Comparison of ENCODE assay signal across 8 mouse cellular contexts in the genomic region with DNA sequence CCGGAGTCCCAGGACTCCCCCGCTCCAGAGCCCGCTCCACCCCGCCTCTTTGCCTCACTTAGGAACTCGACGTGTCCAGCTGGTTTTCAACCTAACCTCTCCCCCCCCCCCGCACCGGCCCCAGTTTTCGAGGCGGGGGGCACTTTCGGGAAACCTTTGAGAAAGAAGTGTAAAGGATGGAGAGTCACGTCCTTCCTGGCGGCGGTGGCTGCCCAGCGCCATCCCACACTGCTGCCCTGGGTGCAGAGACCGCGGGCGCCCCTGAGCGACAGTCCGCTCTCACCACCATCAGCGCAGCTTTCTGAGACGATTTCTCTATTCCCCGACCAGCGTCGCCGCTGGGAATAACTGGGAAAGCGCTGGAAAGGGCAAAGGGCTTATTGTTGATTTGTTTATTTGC. TPM values are rescaled to one million over a fixed set of nuclear protein-coding genes. Genes with fewer than 3 reads are reported as not detected.
DNase-seq lines count a peak whose midpoint lies in the region; ATAC-seq and TF ChIP-seq lines count a peak whose summit lies in the region.

No protein-coding gene starts in this region.

- no peak overlapping the region for H3K27ac ChIP-seq in forebrain, postnatal 0 days (ENCODE audit: low read depth, low read length)
- H3K27ac ChIP-seq in intestine, embryonic 14.5 days (ENCODE audit: low read depth): peak overlapping the region; percentile 91
- no peak overlapping the region for H3K27ac ChIP-seq in liver, embryonic 14.5 days
- H3K27ac ChIP-seq in neural tube, embryonic 14.5 days (ENCODE audit: low read depth, low read length): no peak overlapping the region

- H3K27me3 ChIP-seq in forebrain, postnatal 0 days (ENCODE audit: insufficient read depth, low read length): peaks cover 90% of the 10 kb centered on the region
- H3K27me3 ChIP-seq in intestine, embryonic 14.5 days (replicated peaks; ENCODE audit: control insufficient read depth, insufficient read depth, low read length): peaks cover 25% of the 10 kb centered on the region
- H3K27me3 ChIP-seq in liver, embryonic 14.5 days (ENCODE audit: control insufficient read depth, insufficient read depth, low read length): peaks cover 84% of the 10 kb centered on the region
- peaks cover 39% of the 10 kb centered on the region for H3K27me3 ChIP-seq in neural tube, embryonic 14.5 days (ENCODE audit: control insufficient read depth, insufficient read depth, low read length)

- no peak for ATAC-seq in forebrain, postnatal 0 days
- no peak for ATAC-seq in intestine, embryonic 14.5 days (replicated peaks; ENCODE audit: low FRiP score, low TSS enrichment, low read depth)
- no peak for ATAC-seq in liver, embryonic 14.5 days (ENCODE audit: insufficient read depth)
- no peak for ATAC-seq in neural tube, embryonic 14.5 days (ENCODE audit: low read depth)

- H3K4me1 ChIP-seq in forebrain, postnatal 0 days (ENCODE audit: insufficient read depth): peaks cover 4% of the 10 kb centered on the region; the same call in 1 of the 2 replicates
- no peaks in the 10 kb centered on the region for H3K4me1 ChIP-seq in intestine, embryonic 14.5 days (replicated peaks; ENCODE audit: control insufficient read depth, insufficient read depth, low read length)
- H3K4me1 ChIP-seq in liver, embryonic 14.5 days (replicated peaks; ENCODE audit: control insufficient read depth in 2 of 2, insufficient read depth in 2 of 2, low read length in 1 of 2): no peaks in the 10 kb centered on the region
- peaks cover 18% of the 10 kb centered on the region; the same call in 1 of the 2 replicates for H3K4me1 ChIP-seq in neural tube, embryonic 14.5 days (ENCODE audit: control insufficient read depth, insufficient read depth, low read length)

- 3% methylated on average over 27 of the region's 27 CpGs for WGBS in forebrain, postnatal 0 days
- WGBS in intestine, embryonic 14.5 days: 0% methylated on average over 26 of the region's 27 CpGs
- under 1% methylated on average over 26 of the region's 27 CpGs for WGBS in liver, embryonic 14.5 days (ENCODE audit: insufficient replicate concordance)
- under 1% methylated on average over 26 of the region's 27 CpGs for WGBS in neural tube, embryonic 14.5 days

- H3K36me3 ChIP-seq in forebrain, postnatal 0 days (ENCODE audit: insufficient read depth): no peaks in the 10 kb centered on the region
- H3K36me3 ChIP-seq in intestine, embryonic 14.5 days (ENCODE audit: control insufficient read depth, insufficient read depth, low read length): peaks cover 9% of the 10 kb centered on the region; the same call in 1 of the 2 replicates
- no peaks in the 10 kb centered on the region for H3K36me3 ChIP-seq in liver, embryonic 14.5 days (replicated peaks; ENCODE audit: control insufficient read depth, insufficient read depth, low read depth)
- H3K36me3 ChIP-seq in neural tube, embryonic 14.5 days (ENCODE audit: control insufficient read depth, insufficient read depth, low read length): no peaks in the 10 kb centered on the region

- no peak overlapping the region for H3K9ac ChIP-seq in forebrain, postnatal 0 days
- H3K9ac ChIP-seq in intestine, embryonic 14.5 days (ENCODE audit: low read length): peak overlapping the region; percentile 86
- no peak overlapping the region for H3K9ac ChIP-seq in liver, embryonic 14.5 days (replicated peaks)
- H3K9ac ChIP-seq in neural tube, embryonic 14.5 days (replicated peaks; ENCODE audit: low read depth, low read length): no peak overlapping the region

- no peaks in the 10 kb centered on the region for H3K9me3 ChIP-seq in forebrain, postnatal 0 days (ENCODE audit: low read length)
- H3K9me3 ChIP-seq in intestine, embryonic 14.5 days (ENCODE audit: control insufficient read depth, low read length): no peaks in the 10 kb centered on the region
- no peaks in the 10 kb centered on the region for H3K9me3 ChIP-seq in liver, embryonic 14.5 days (ENCODE audit: control insufficient read depth, low read length)
- H3K9me3 ChIP-seq in neural tube, embryonic 14.5 days (ENCODE audit: control insufficient read depth, low read length): no peaks in the 10 kb centered on the region

- TF ChIP-seq EP300 in liver, embryonic 14.5 days (IDR thresholded peaks at IDR 0.05; ENCODE audit: low read depth): no peak

- H3K4me2 ChIP-seq in forebrain, postnatal 0 days (ENCODE audit: low read depth): peak overlapping the region; percentile 88
- H3K4me2 ChIP-seq in intestine, embryonic 14.5 days (ENCODE audit: low read length): peak overlapping the region; percentile 73
- peak overlapping the region; percentile 67 for H3K4me2 ChIP-seq in liver, embryonic 14.5 days (ENCODE audit: low read depth)
- H3K4me2 ChIP-seq in neural tube, embryonic 14.5 days (ENCODE audit: low read depth, low read length): peak overlapping the region; percentile 89

- peak; percentile 35; the same call in 1 of the 2 replicates for TF ChIP-seq CTCF in forebrain, postnatal 0 days (IDR thresholded peaks at IDR 0.05; ENCODE audit: low read depth)
- peak; percentile 31; the same call in 1 of the 2 replicates for TF ChIP-seq CTCF in liver, embryonic 14.5 days (IDR thresholded peaks at IDR 0.05; ENCODE audit: low read depth)

- H3K4me3 ChIP-seq in forebrain, postnatal 0 days (ENCODE audit: low read depth, low read length): peak overlapping the region; percentile 53
- H3K4me3 ChIP-seq in intestine, embryonic 14.5 days (ENCODE audit: low read depth, low read length): peak overlapping the region; percentile 60
- peak overlapping the region; percentile 1 to 47; a peak in 2 of 4 replicates for H3K4me3 ChIP-seq in liver, embryonic 14.5 days (ENCODE audit: insufficient read depth in 1 of 2, low read depth in 2 of 2, low read length in 2 of 2)
- peak overlapping the region; percentile 54 for H3K4me3 ChIP-seq in neural tube, embryonic 14.5 days (ENCODE audit: low read depth, low read length)

- peak; percentile 48 for DNase-seq in adrenal gland, adult 2 months
- DNase-seq in adrenal gland, postnatal 4 days (ENCODE audit: low spot score in 2 of 2): no peak
- no peak for DNase-seq in forebrain, postnatal 0 days
- DNase-seq in intestine, embryonic 14.5 days (ENCODE audit: low spot score): peak; percentile 83
- no peak for DNase-seq in liver, embryonic 14.5 days (ENCODE audit: low read depth in 3 of 3, low spot score in 3 of 3)
- DNase-seq in layer of hippocampus, adult 18-20 months (ENCODE audit: low spot score in 2 of 2): no peak
- DNase-seq in frontal cortex, postnatal 36 days (ENCODE audit: low spot score in 2 of 2): no peak

RNA-seq across cellular contexts. Expression of gene Bmp4, which starts 1.8 kb away (rescaled TPM):
- total RNA-seq in adrenal gland, adult 2 months (2021): 10 to 100 TPM; 12.3 to 15.5 TPM
- 22.0 and 23.5 TPM in 2 replicates for polyA plus RNA-seq in adrenal gland, adult 2 months (2012; rRNA removed)
- 10 to 100 TPM in 1 of 2 experiments, 1 to 10 TPM in 1; 8.4 to 11.4 TPM for total RNA-seq in adrenal gland, postnatal 4 days (2021)
- 4.8 and 5.5 TPM in 2 replicates for total RNA-seq in forebrain, postnatal 0 days (2014; rRNA removed)
- 1.9 and 4.2 TPM in 2 replicates for polyA plus RNA-seq in forebrain, postnatal 0 days (2015; fragmentation: Nextera tagmentation; extraction: Ambion mirVana)
- polyA plus RNA-seq in intestine, embryonic 14.5 days (2014; fragmentation: Nextera tagmentation; extraction: Ambion mirVana): 62.9 and 71.5 TPM in 2 replicates
- 0.68 and 2.9 TPM in 2 replicates for polyA plus RNA-seq in liver, embryonic 14.5 days (2012; rRNA removed)
- polyA plus RNA-seq in liver, embryonic 14.5 days (2014; fragmentation: Nextera tagmentation; extraction: Ambion mirVana): 0.43 and 1.0 TPM in 2 replicates
- 2.2 and 4.3 TPM in 2 replicates for polyA plus RNA-seq in neural tube, embryonic 14.5 days (2014; fragmentation: Nextera tagmentation; extraction: Ambion mirVana)
- 1 to 10 TPM; 1.2 to 3.0 TPM for total RNA-seq in layer of hippocampus, adult 18-20 months (2021)

RNA-seq across cellular contexts. Expression of gene Gm15217, which starts 9.4 kb away (rescaled TPM):
- total RNA-seq in adrenal gland, adult 2 months (2021): not detected
- polyA plus RNA-seq in adrenal gland, adult 2 months (2012; rRNA removed): not detected in 2 replicates
- total RNA-seq in adrenal gland, postnatal 4 days (2021): 1 to 10 TPM in 1 of 2 experiments, not detected in 1; 1.2 TPM
- not detected in 2 replicates for total RNA-seq in forebrain, postnatal 0 days (2014; rRNA removed)
- not detected in 2 replicates for polyA plus RNA-seq in forebrain, postnatal 0 days (2015; fragmentation: Nextera tagmentation; extraction: Ambion mirVana)
- 0.69 and 1.2 TPM in 2 replicates for polyA plus RNA-seq in intestine, embryonic 14.5 days (2014; fragmentation: Nextera tagmentation; extraction: Ambion mirVana)
- polyA plus RNA-seq in liver, embryonic 14.5 days (2012; rRNA removed): not detected in 2 replicates
- polyA plus RNA-seq in liver, embryonic 14.5 days (2014; fragmentation: Nextera tagmentation; extraction: Ambion mirVana): not detected in 2 replicates
- not detected in 2 replicates for polyA plus RNA-seq in neural tube, embryonic 14.5 days (2014; fragmentation: Nextera tagmentation; extraction: Ambion mirVana)
- total RNA-seq in layer of hippocampus, adult 18-20 months (2021): not detected

Comparison
In these comparisons a context has a peak if more than half of its experiments do, and no peak if none do; other contexts are left out.
1. DNase-seq: peak in adrenal gland, adult 2 months (single experiment) and intestine, embryonic 14.5 days (single experiment); none in adrenal gland, postnatal 4 days (0 of 2), forebrain, postnatal 0 days (single experiment), liver, embryonic 14.5 days (0 of 3), layer of hippocampus, adult 18-20 months (0 of 2) and frontal cortex, postnatal 36 days (0 of 2).
2. Peak in every context shown above with its lines, with median percentiles within 50 percentile points of each other: H3K4me2 ChIP-seq and H3K4me3 ChIP-seq.